Mouse (Mus musculus): ENCODE data around the gene Foxm1. TPM values are rescaled to one million over a fixed set of nuclear protein-coding genes. Genes with fewer than 3 reads are reported as not detected.

Foxm1 gene
- polyA plus RNA-seq (2015; fragmentation: Nextera tagmentation; extraction: Ambion mirVana), result 23.2 and 27.3 TPM in 2 replicates

- peak within 1 kb of the TSS; percentile 82 for H3K9ac ChIP-seq
- peaks cover 14% of the 10 kb centered on the region for H3K4me1 ChIP-seq
- ATAC-seq (ENCODE audit: insufficient read depth, low FRiP score, low read depth), result peak; percentile 89
- peaks cover 22% of the 10 kb centered on the region for H3K36me3 ChIP-seq
- H3K4me3 ChIP-seq (replicated peaks), result peak within 1 kb of the TSS; percentile 94
- WGBS, result under 1% methylated on average over 56 of the region's 76 CpGs
- H3K27ac ChIP-seq, result peak within 1 kb of the TSS; percentile 96
- H3K27me3 ChIP-seq (replicated peaks), result no peaks in the 10 kb centered on the region
- peak within 1 kb of the TSS; percentile 84 for H3K4me2 ChIP-seq
- no peaks in the 10 kb centered on the region for H3K9me3 ChIP-seq
Measured at GRCm38 (mm10) chr6:128362381-128363006, at the start of gene Foxm1, which contains the start of gene Rhno1. Gene Foxm1 (plus strand): TSS chr6:128362967. Gene Rhno1 (minus strand): TSS chr6:128362911.

DNA sequence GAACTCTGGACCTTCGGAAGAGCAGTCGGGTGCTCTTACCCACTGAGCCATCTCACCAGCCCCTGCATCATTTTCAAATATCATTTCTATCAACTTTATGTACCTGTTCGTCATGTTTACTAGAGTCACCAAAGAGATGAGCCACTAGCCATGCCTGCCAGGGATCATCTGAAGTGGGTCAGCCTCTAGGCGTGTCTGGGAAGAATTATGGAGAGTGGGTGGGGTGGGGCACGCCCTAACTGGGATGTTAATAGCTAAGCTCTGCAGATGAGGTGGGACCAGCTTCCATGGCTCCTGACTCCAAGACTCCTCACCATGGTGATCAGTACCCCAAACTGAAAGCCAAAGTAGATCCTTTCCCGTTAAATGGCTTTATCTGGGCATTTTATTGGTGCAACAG, 48.0 kb upstream of the Foxm1 start:
- 83% methylated on average over 6 of the region's 6 CpGs for WGBS
- H3K4me3 ChIP-seq (replicated peaks), result no peak overlapping the region
- no peak overlapping the region for H3K9ac ChIP-seq
- H3K36me3 ChIP-seq, result no peaks in the 10 kb centered on the region
- H3K4me1 ChIP-seq, result no peaks in the 10 kb centered on the region
- no peaks in the 10 kb centered on the region for H3K27me3 ChIP-seq (replicated peaks)
- no peak overlapping the region for H3K4me2 ChIP-seq
- ATAC-seq (ENCODE audit: insufficient read depth, low FRiP score, low read depth), result no peak
- H3K27ac ChIP-seq, result no peak overlapping the region
- no peaks in the 10 kb centered on the region for H3K9me3 ChIP-seq

- no peaks in the 10 kb centered on the region for H3K36me3 ChIP-seq
- no peak overlapping the region for H3K4me3 ChIP-seq (replicated peaks)
- H3K9me3 ChIP-seq, result no peaks in the 10 kb centered on the region
- H3K27ac ChIP-seq, result no peak overlapping the region
- no peak for ATAC-seq (ENCODE audit: insufficient read depth, low FRiP score, low read depth)
- no peak overlapping the region for H3K4me2 ChIP-seq
- WGBS, result 75% methylated on average over 8 of the region's 8 CpGs
- H3K27me3 ChIP-seq (replicated peaks), result no peaks in the 10 kb centered on the region
- no peak overlapping the region for H3K9ac ChIP-seq
- no peaks in the 10 kb centered on the region for H3K4me1 ChIP-seq
Measured at GRCm38 (mm10) chr6:128315597-128315996, 47.2 kb upstream of the Foxm1 start.

DNA sequence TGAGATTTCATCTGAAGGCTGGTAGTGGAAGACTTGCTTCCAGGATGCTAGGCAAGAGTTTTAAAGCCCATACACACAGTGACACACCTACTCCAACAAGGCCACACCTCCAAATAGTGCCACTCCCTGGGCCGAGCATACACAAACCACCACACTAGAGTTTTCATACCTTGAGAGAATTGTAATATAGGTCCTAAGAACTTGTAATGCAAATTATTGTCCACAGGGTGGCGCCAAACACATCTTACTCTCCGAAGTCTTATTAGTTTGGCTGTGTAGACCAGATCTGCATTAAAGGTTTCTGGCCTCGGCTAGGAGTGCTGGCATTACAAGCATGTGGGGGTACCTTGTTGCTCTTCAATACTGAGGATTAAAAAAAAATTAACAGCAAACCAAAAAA, 44.5 kb upstream of the Foxm1 start:
- Histone ChIP-seq H3K4me3 (replicated peaks) (no peak overlapping the region), H3K36me3 (peaks cover 18% of the 10 kb centered on the region; the same call in 1 of the 2 replicates), H3K27me3 (replicated peaks) (no peaks in the 10 kb centered on the region), H3K4me2 (no peak overlapping the region), H3K9me3 (no peaks in the 10 kb centered on the region), H3K4me1 (no peaks in the 10 kb centered on the region), H3K27ac (no peak overlapping the region), H3K9ac (no peak overlapping the region)
- 9% methylated on average over 4 of the region's 4 CpGs for WGBS
- ATAC-seq (ENCODE audit: insufficient read depth, low FRiP score, low read depth), result peak; percentile 7; the same call in 1 of the 2 replicates

DNA sequence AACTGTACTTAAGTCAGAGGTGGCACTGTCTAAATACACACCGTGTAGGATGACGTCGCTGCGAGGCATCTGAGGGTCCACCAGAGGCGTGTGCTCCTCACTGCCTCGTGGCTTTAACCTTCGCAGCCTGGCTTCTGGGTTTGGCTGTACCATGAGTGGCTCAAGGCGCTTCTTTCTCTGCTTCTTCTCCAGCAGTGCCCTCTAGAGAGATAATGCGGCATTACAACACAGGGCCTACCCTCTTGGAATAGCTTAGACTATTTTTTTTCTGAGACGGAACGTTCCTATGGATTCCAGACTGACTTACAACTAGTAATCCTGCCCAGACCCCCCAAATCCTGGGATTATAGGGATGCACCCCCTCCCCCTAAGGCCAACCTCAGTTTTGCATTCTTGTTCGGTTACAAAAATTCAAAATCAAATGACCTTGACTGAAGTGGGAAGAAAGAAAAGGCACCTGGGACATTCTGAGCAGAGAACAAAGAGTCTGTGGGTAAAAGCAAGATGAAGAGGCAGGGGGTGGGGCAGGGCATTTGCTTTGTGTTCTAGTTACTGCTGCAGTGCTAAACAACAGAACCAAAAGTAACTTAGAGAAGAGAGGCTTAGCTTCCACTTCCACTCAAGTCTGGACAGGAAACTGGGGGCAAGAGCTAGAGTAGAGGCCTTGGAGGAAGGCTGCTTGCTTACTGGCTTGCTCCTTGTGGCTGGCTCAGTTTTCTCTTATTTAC, 28.2 kb upstream of the Foxm1 start:
- H3K27me3 ChIP-seq (replicated peaks), result no peaks in the 10 kb centered on the region
- no peak overlapping the region for H3K9ac ChIP-seq
- 21% methylated on average over 12 of the region's 12 CpGs for WGBS
- H3K4me1 ChIP-seq, result 0 out of 2 replicates have a peak, but pooled peaks cover 6% of the 10 kb centered on the region
- H3K4me2 ChIP-seq, result no peak overlapping the region
- H3K4me3 ChIP-seq (replicated peaks), result no peak overlapping the region
- no peaks in the 10 kb centered on the region for H3K9me3 ChIP-seq
- no peak for ATAC-seq (ENCODE audit: insufficient read depth, low FRiP score, low read depth)
- no peak overlapping the region for H3K27ac ChIP-seq
- H3K36me3 ChIP-seq, result peaks cover 16% of the 10 kb centered on the region; the same call in 1 of the 2 replicates

- ATAC-seq (ENCODE audit: insufficient read depth, low FRiP score, low read depth), result no peak
- no peak overlapping the region for H3K4me2 ChIP-seq
- H3K4me1 ChIP-seq, result 0 out of 2 replicates have a peak, but pooled peaks cover 9% of the 10 kb centered on the region
- no peak overlapping the region for H3K9ac ChIP-seq
- H3K36me3 ChIP-seq, result 0 out of 2 replicates have a peak, but pooled peaks cover 10% of the 10 kb centered on the region
- no peak overlapping the region for H3K27ac ChIP-seq
- H3K9me3 ChIP-seq, result no peaks in the 10 kb centered on the region
- no peaks in the 10 kb centered on the region for H3K27me3 ChIP-seq (replicated peaks)
- WGBS, result 69% methylated on average over 7 of the region's 7 CpGs
- H3K4me3 ChIP-seq (replicated peaks), result no peak overlapping the region
Measured at GRCm38 (mm10) chr6:128337467-128337866, 25.3 kb upstream of the Foxm1 start.

- Histone ChIP-seq H3K4me2 (no peak overlapping the region), H3K4me1 (0 out of 2 replicates have a peak, but pooled peaks cover 9% of the 10 kb centered on the region), H3K36me3 (peaks cover 11% of the 10 kb centered on the region; the same call in 1 of the 2 replicates), H3K9ac (no peak overlapping the region), H3K27ac (0 out of 2 replicates have a peak overlapping the region, but pooled peaks have one; percentile 40), H3K9me3 (no peaks in the 10 kb centered on the region), H3K4me3 (replicated peaks) (no peak overlapping the region), H3K27me3 (replicated peaks) (no peaks in the 10 kb centered on the region)
- WGBS, result 29% methylated on average over 5 of the region's 5 CpGs
- ATAC-seq (ENCODE audit: insufficient read depth, low FRiP score, low read depth), result 0 out of 2 replicates have a peak, but pooled peaks have one; percentile 23
Measured at GRCm38 (mm10) chr6:128338876-128339275, 23.9 kb upstream of the Foxm1 start.

DNA sequence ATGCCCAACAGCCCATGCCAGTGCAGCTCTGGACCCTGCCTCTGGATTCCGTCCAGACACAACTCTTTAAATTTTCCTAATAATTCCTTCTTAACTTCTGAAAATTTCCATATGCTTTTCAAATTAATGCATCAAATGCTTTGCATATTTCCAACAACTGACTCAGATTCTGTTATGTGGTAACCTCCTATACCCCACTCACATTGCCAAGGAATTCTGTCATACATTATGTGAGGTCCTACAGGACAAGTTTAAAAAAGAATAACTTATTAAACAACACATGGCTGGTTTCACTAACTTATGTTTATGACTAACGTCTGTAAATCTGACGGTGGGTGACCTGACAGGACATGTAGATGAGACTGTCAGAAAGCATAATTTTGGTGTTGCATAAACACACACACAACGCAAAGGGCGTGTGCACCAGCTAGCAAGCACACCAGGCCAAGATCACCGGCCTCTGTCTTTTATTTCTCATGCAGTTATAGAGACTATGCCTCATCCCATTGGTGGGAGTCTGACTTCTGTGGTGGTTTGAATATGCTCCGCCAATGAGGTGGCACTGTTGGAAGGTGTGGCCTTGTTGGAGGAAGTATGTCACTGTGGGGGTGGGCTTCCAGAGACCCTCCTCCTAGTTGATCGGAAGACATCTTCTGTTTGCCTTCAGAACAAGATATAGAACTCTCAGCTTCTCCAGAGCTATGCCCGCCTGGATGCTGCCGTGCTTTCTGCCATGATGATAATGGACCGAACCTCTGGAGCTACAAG, 20.6 kb upstream of the Foxm1 start:
- no peak overlapping the region for H3K9ac ChIP-seq
- H3K27ac ChIP-seq, result no peak overlapping the region
- H3K9me3 ChIP-seq, result no peaks in the 10 kb centered on the region
- no peak overlapping the region for H3K4me2 ChIP-seq
- 0 out of 2 replicates have a peak, but pooled peaks cover 9% of the 10 kb centered on the region for H3K4me1 ChIP-seq
- H3K4me3 ChIP-seq (replicated peaks), result no peak overlapping the region
- 77% methylated on average over 11 of the region's 11 CpGs for WGBS
- H3K27me3 ChIP-seq (replicated peaks), result no peaks in the 10 kb centered on the region
- ATAC-seq (ENCODE audit: insufficient read depth, low FRiP score, low read depth), result no peak
- peaks cover 8% of the 10 kb centered on the region; the same call in 1 of the 2 replicates for H3K36me3 ChIP-seq

DNA sequence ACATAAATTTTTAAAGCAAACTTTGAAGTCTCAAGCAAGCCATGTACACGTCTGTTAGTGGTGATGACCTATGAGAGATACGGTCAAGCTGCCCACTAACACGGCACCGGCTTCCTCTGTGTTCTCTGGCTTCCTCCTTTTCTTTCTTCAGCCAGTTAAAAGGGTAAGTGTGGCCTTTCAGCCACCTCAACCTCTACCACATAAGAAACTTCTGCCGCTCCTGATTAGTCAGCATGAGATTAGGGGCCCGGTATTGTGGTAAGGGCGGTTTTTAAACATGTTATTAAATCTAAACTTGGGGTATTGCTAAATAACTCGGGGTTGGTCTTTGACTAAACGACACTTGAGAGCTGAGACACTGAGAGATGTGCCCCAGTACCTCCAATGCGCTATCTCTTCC, 17.1 kb upstream of the Foxm1 start:
- H3K36me3 ChIP-seq, result peaks cover 8% of the 10 kb centered on the region; the same call in 1 of the 2 replicates
- ATAC-seq (ENCODE audit: insufficient read depth, low FRiP score, low read depth), result no peak
- no peak overlapping the region for H3K4me3 ChIP-seq (replicated peaks)
- no peak overlapping the region for H3K27ac ChIP-seq
- H3K4me2 ChIP-seq, result no peak overlapping the region
- H3K9me3 ChIP-seq, result no peaks in the 10 kb centered on the region
- no peaks in the 10 kb centered on the region; the same call in 1 of the 2 replicates for H3K4me1 ChIP-seq
- no peaks in the 10 kb centered on the region for H3K27me3 ChIP-seq (replicated peaks)
- WGBS, result 74% methylated on average over 10 of the region's 10 CpGs
- H3K9ac ChIP-seq, result no peak overlapping the region

DNA sequence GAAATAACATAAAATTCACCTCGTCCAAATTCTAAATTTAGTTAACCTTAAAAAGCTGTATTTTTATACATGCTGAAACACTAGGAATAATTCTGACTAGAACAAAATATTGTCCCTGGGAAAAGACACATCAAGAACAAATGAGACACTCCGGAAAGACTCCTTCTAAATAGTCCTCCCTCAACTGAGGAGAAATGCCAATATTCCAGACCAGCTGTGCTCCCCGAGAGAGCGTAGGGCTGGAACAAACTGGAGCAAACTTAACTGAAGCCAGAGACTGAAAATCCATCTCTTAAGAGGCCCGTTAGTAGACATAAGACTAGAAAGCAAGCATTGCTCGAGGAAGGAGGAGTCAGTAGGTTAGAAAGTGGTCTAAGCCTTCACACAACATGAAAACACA, 16.0 kb upstream of the Foxm1 start:
- Histone ChIP-seq H3K9me3 (no peaks in the 10 kb centered on the region), H3K36me3 (peaks cover 8% of the 10 kb centered on the region; the same call in 1 of the 2 replicates), H3K4me1 (no peaks in the 10 kb centered on the region; the same call in 1 of the 2 replicates), H3K4me3 (replicated peaks) (no peak overlapping the region), H3K4me2 (no peak overlapping the region), H3K9ac (no peak overlapping the region), H3K27ac (no peak overlapping the region), H3K27me3 (replicated peaks) (no peaks in the 10 kb centered on the region)
- 72% methylated on average over 6 of the region's 6 CpGs for WGBS
- ATAC-seq (ENCODE audit: insufficient read depth, low FRiP score, low read depth), result no peak

GRCm38 (mm10) chr6:128349711-128350110, 13.1 kb upstream of the Foxm1 start:
- Histone ChIP-seq H3K36me3 (no peaks in the 10 kb centered on the region), H3K27me3 (replicated peaks) (no peaks in the 10 kb centered on the region), H3K27ac (0 out of 2 replicates have a peak overlapping the region, but pooled peaks have one; percentile 18), H3K9me3 (no peaks in the 10 kb centered on the region), H3K4me3 (replicated peaks) (no peak overlapping the region), H3K4me1 (peaks cover 8% of the 10 kb centered on the region), H3K9ac (no peak overlapping the region), H3K4me2 (no peak overlapping the region)
- WGBS, result 59% methylated on average over 7 of the region's 7 CpGs
- ATAC-seq (ENCODE audit: insufficient read depth, low FRiP score, low read depth), result no peak; the same call in 1 of the 2 replicates

All from stomach, embryonic 15.5 days (tissue).